Mouse (Mus musculus): ENCODE data around the gene Unc45b. TPM values are rescaled to one million over a fixed set of nuclear protein-coding genes. Genes with fewer than 3 reads are reported as not detected.

Gene Unc45b
- polyA plus RNA-seq, 1 experiment, result 1.0 TPM

- WGBS, result 60% methylated on average over 7 of the region's 7 CpGs
- Histone ChIP-seq H3K27ac (ENCODE audit: insufficient read depth, low read depth, low read length) (no peak overlapping the region), H3K36me3 (ENCODE audit: control insufficient read depth, insufficient read depth, low read length) (no peaks in the 10 kb centered on the region), H3K4me1 (ENCODE audit: control insufficient read depth, insufficient read depth, insufficient read length, low read length) (peaks cover 4% of the 10 kb centered on the region; the same call in 1 of the 2 replicates), H3K4me3 (ENCODE audit: low read depth, low read length) (no peak overlapping the region), H3K27me3 (ENCODE audit: control insufficient read depth, insufficient read depth, low read length) (no peaks in the 10 kb centered on the region)
- TF ChIP-seq POLR2A (IDR thresholded peaks at IDR 0.05; ENCODE audit: low read depth, low read length) (no peak), CTCF (IDR thresholded peaks at IDR 0.05; ENCODE audit: extremely low read depth, insufficient read length, insufficient replicate concordance, low read depth, low read length) (no peak)
Measured at GRCm38 (mm10) chr11:82866850-82867564, 43.3 kb upstream of the Unc45b start.

GRCm38 (mm10) chr11:82867956-82868355 is 42.4 kb upstream of the Unc45b start:
- WGBS, result 81% methylated on average over 5 of the region's 5 CpGs
- H3K4me1 ChIP-seq (ENCODE audit: control insufficient read depth, insufficient read depth, insufficient read length, low read length), result peaks cover 2% of the 10 kb centered on the region; the same call in 1 of the 2 replicates
- TF ChIP-seq POLR2A (IDR thresholded peaks at IDR 0.05; ENCODE audit: low read depth, low read length) (no peak), CTCF (IDR thresholded peaks at IDR 0.05; ENCODE audit: extremely low read depth, insufficient read length, insufficient replicate concordance, low read depth, low read length) (no peak)
- H3K27me3 ChIP-seq (ENCODE audit: control insufficient read depth, insufficient read depth, low read length), result no peaks in the 10 kb centered on the region
- H3K36me3 ChIP-seq (ENCODE audit: control insufficient read depth, insufficient read depth, low read length), result no peaks in the 10 kb centered on the region
- H3K4me3 ChIP-seq (ENCODE audit: low read depth, low read length), result no peak overlapping the region
- H3K27ac ChIP-seq (ENCODE audit: insufficient read depth, low read depth, low read length), result no peak overlapping the region

- H3K4me3 ChIP-seq (ENCODE audit: low read depth, low read length), result peak overlapping the region; percentile 89
Measured at GRCm38 (mm10) chr11:82869506-82870172, 40.7 kb upstream of the Unc45b start.

DNA sequence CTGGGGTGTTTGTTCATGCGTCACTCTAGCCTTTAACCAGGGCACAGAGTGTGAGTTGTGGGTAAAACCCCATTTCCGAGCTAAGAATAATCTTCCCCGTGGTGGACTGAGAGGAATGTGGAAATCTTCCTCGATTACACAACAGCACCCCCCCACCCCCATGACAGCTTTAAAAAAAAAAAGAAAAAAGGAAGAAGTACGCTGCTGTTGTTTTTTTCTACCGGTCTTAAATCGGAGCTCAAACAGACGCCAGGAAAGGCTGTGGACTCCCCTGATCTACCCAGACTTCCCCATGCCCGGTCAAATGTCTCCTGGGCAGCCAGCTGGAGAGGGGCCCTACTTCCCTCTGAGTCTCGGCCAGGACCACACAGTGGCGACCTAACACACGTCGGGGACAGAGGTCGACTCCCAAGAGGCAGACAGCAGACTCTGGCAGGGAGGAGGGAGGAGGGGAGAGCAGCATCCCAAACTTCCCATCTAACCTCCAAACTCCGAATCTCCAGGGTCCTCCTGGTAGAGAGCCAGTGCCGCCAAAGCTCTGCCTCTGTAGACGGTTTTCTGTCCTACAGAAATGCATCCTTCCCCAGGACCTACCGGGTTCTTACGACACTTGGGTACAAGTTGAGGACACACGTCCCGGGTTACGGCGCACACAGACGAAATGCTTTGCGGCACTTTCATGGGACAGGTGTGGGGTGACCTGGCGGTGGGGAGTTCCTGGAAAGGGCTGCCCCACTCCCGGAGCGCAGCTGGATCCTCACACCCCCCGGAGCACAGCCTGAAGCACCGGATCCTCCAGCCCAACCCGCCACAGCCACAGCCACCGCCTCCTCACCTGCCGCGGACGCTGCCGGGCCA is 39.9 kb upstream of the Unc45b start:
- Histone ChIP-seq H3K4me3 (ENCODE audit: low read depth, low read length) (peak overlapping the region; percentile 89), H3K4me1 (ENCODE audit: control insufficient read depth, insufficient read depth, insufficient read length, low read length) (no peaks in the 10 kb centered on the region), H3K36me3 (ENCODE audit: control insufficient read depth, insufficient read depth, low read length) (no peaks in the 10 kb centered on the region), H3K27me3 (ENCODE audit: control insufficient read depth, insufficient read depth, low read length) (no peaks in the 10 kb centered on the region), H3K27ac (ENCODE audit: insufficient read depth, low read depth, low read length) (peak overlapping the region; percentile 59)
- under 1% methylated on average over 35 of the region's 36 CpGs for WGBS
- TF ChIP-seq CTCF (IDR thresholded peaks at IDR 0.05; ENCODE audit: extremely low read depth, insufficient read length, insufficient replicate concordance, low read depth, low read length) (no peak), POLR2A (IDR thresholded peaks at IDR 0.05; ENCODE audit: low read depth, low read length) (no peak)

More at GRCm38 (mm10) chr11:82869506-82870172, 40.7 kb upstream of the Unc45b start:
- Histone ChIP-seq H3K36me3 (ENCODE audit: control insufficient read depth, insufficient read depth, low read length) (no peaks in the 10 kb centered on the region), H3K27me3 (ENCODE audit: control insufficient read depth, insufficient read depth, low read length) (no peaks in the 10 kb centered on the region), H3K4me1 (ENCODE audit: control insufficient read depth, insufficient read depth, insufficient read length, low read length) (no peaks in the 10 kb centered on the region), H3K27ac (ENCODE audit: insufficient read depth, low read depth, low read length) (peak overlapping the region; percentile 59; the same call in 1 of the 2 replicates)
- WGBS, result 41% methylated on average over 9 of the region's 9 CpGs
- TF ChIP-seq CTCF (IDR thresholded peaks at IDR 0.05; ENCODE audit: extremely low read depth, insufficient read length, insufficient replicate concordance, low read depth, low read length) (no peak), POLR2A (IDR thresholded peaks at IDR 0.05; ENCODE audit: low read depth, low read length) (no peak)

- under 1% methylated on average over 42 of the region's 43 CpGs for WGBS
- no peaks in the 10 kb centered on the region for H3K4me1 ChIP-seq (ENCODE audit: control insufficient read depth, insufficient read depth, insufficient read length, low read length)
- H3K27ac ChIP-seq (ENCODE audit: insufficient read depth, low read depth, low read length), result peak within 1 kb of the TSS; percentile 59
- TF ChIP-seq CTCF (IDR thresholded peaks at IDR 0.05; ENCODE audit: extremely low read depth, insufficient read length, insufficient replicate concordance, low read depth, low read length) (peak; percentile 83), POLR2A (IDR thresholded peaks at IDR 0.05; ENCODE audit: low read depth, low read length) (0 out of 2 replicates have a peak, but pooled peaks have one; percentile 40)
- H3K36me3 ChIP-seq (ENCODE audit: control insufficient read depth, insufficient read depth, low read length), result no peaks in the 10 kb centered on the region
- H3K27me3 ChIP-seq (ENCODE audit: control insufficient read depth, insufficient read depth, low read length), result no peaks in the 10 kb centered on the region
- peak within 1 kb of the TSS; percentile 89 for H3K4me3 ChIP-seq (ENCODE audit: low read depth, low read length)
Measured at GRCm38 (mm10) chr11:82871031-82871446, 39.3 kb upstream of the Unc45b start, which contains the start of gene Rffl. Rffl (minus strand) TSS chr11:82871210.

GRCm38 (mm10) chr11:82874924-82875323 is 35.4 kb upstream of the Unc45b start:
- peaks cover 11% of the 10 kb centered on the region; the same call in 1 of the 2 replicates for H3K36me3 ChIP-seq (ENCODE audit: control insufficient read depth, insufficient read depth, low read length)
- no peaks in the 10 kb centered on the region for H3K4me1 ChIP-seq (ENCODE audit: control insufficient read depth, insufficient read depth, insufficient read length, low read length)
- 78% methylated on average over 5 of the region's 5 CpGs for WGBS
- H3K27ac ChIP-seq (ENCODE audit: insufficient read depth, low read depth, low read length), result no peak overlapping the region
- TF ChIP-seq POLR2A (IDR thresholded peaks at IDR 0.05; ENCODE audit: low read depth, low read length), result no peak
- TF ChIP-seq CTCF (IDR thresholded peaks at IDR 0.05; ENCODE audit: extremely low read depth, insufficient read length, insufficient replicate concordance, low read depth, low read length), result no peak
- H3K4me3 ChIP-seq (ENCODE audit: low read depth, low read length), result no peak overlapping the region
- no peaks in the 10 kb centered on the region for H3K27me3 ChIP-seq (ENCODE audit: control insufficient read depth, insufficient read depth, low read length)

Measured in small intestine, adult 2 months (tissue).